32 mouse cellular contexts compared by ENCODE assay signal in genomic region chr7:122244584-122244983, GRCm38 (mm10). TPM values are rescaled to one million over a fixed set of nuclear protein-coding genes. Genes with fewer than 3 reads are reported as not detected.
A peak's percentile ranks its signal among the peaks of the same experiment; 100 is the strongest.
DNase-seq lines count a peak whose midpoint lies in the region; ATAC-seq and TF ChIP-seq lines count a peak whose summit lies in the region.
"Had no signal": no experiment of that assay in that cellular context is flagged by ENCODE, and none has a peak within 500 bp of the region (broad histone marks: within the 10 kb centered on the region; RNA-seq: fewer than 3 reads in every experiment).

No protein-coding gene starts in this region.

- 55% methylated on average over 8 of the region's 8 CpGs for WGBS in forebrain, embryonic 11.5 days
- WGBS in forebrain, embryonic 10.5 days = 65% methylated on average over 8 of the region's 8 CpGs
- WGBS in hindbrain, embryonic 16.5 days = 52% methylated on average over 8 of the region's 8 CpGs
- WGBS in hindbrain, embryonic 10.5 days = 65% methylated on average over 8 of the region's 8 CpGs
- 28% methylated on average over 8 of the region's 8 CpGs for WGBS in forebrain, postnatal 0 days

- H3K27me3 ChIP-seq in forebrain, embryonic 11.5 days (ENCODE audit: control insufficient read depth, insufficient read depth, low read length) = no peaks in the 10 kb centered on the region
- no peaks in the 10 kb centered on the region for H3K27me3 ChIP-seq in forebrain, embryonic 10.5 days (ENCODE audit: poor library complexity, severe bottlenecking)
- no peaks in the 10 kb centered on the region for H3K27me3 ChIP-seq in hindbrain, embryonic 16.5 days (replicated peaks; ENCODE audit: control insufficient read depth, insufficient read depth, low read length)
- no peaks in the 10 kb centered on the region for H3K27me3 ChIP-seq in hindbrain, embryonic 10.5 days (ENCODE audit: insufficient read depth, poor library complexity, severe bottlenecking)
- no peaks in the 10 kb centered on the region for H3K27me3 ChIP-seq in forebrain, postnatal 0 days (ENCODE audit: insufficient read depth, low read length)
- H3K27me3 ChIP-seq: CH12.LX; embryonic facial prominence, embryonic 12.5 days; hindbrain, embryonic 12.5 days; midbrain, embryonic 13.5 days had no signal

- TF ChIP-seq POLR2A in brain, embryonic 14.5 days (IDR thresholded peaks at IDR 0.05; ENCODE audit: borderline replicate concordance, extremely low read depth, insufficient read depth, insufficient read length, poor library complexity, severe bottlenecking) = no peak

- no peak for TF ChIP-seq CTCF in brain, embryonic 14.5 days (IDR thresholded peaks at IDR 0.05; ENCODE audit: borderline replicate concordance, extremely low read depth, insufficient read depth, insufficient read length)
- no peak for TF ChIP-seq CTCF in forebrain, postnatal 0 days (IDR thresholded peaks at IDR 0.05; ENCODE audit: low read depth)

- peak overlapping the region; percentile 58 for H3K27ac ChIP-seq in forebrain, embryonic 11.5 days (ENCODE audit: low read depth, low read length)
- no peak overlapping the region for H3K27ac ChIP-seq in forebrain, embryonic 10.5 days
- H3K27ac ChIP-seq in hindbrain, embryonic 16.5 days (ENCODE audit: low read depth, low read length) = no peak overlapping the region
- no peak overlapping the region for H3K27ac ChIP-seq in hindbrain, embryonic 10.5 days
- H3K27ac ChIP-seq in forebrain, postnatal 0 days (ENCODE audit: low read depth, low read length) = no peak overlapping the region
- H3K27ac ChIP-seq: embryonic facial prominence, embryonic 12.5 days; hindbrain, embryonic 12.5 days; liver, embryonic 14.5 days; macrophage; midbrain, embryonic 13.5 days had no signal

- no peaks in the 10 kb centered on the region for H3K9me3 ChIP-seq in forebrain, embryonic 11.5 days (ENCODE audit: control insufficient read depth, low read length)
- H3K9me3 ChIP-seq in forebrain, embryonic 10.5 days = no peaks in the 10 kb centered on the region
- no peaks in the 10 kb centered on the region for H3K9me3 ChIP-seq in hindbrain, embryonic 16.5 days (ENCODE audit: control insufficient read depth, low read length)
- no peaks in the 10 kb centered on the region for H3K9me3 ChIP-seq in hindbrain, embryonic 10.5 days
- H3K9me3 ChIP-seq in forebrain, postnatal 0 days (ENCODE audit: low read length) = no peaks in the 10 kb centered on the region
- H3K9me3 ChIP-seq: embryonic facial prominence, embryonic 12.5 days; hindbrain, embryonic 12.5 days; midbrain, embryonic 13.5 days had no signal

- H3K4me3 ChIP-seq in forebrain, embryonic 11.5 days (ENCODE audit: low read depth, low read length) = no peak overlapping the region
- no peak overlapping the region for H3K4me3 ChIP-seq in forebrain, embryonic 10.5 days
- no peak overlapping the region for H3K4me3 ChIP-seq in hindbrain, embryonic 16.5 days (ENCODE audit: low read length)
- H3K4me3 ChIP-seq in hindbrain, embryonic 10.5 days = no peak overlapping the region
- H3K4me3 ChIP-seq in forebrain, postnatal 0 days (ENCODE audit: low read depth, low read length) = no peak overlapping the region
- H3K4me3 ChIP-seq: embryonic facial prominence, embryonic 12.5 days; hindbrain, embryonic 12.5 days; midbrain, embryonic 13.5 days had no signal

- H3K4me2 ChIP-seq in forebrain, embryonic 11.5 days (ENCODE audit: low read depth, low read length, severe bottlenecking) = no peak overlapping the region
- no peak overlapping the region; the same call in 1 of the 2 replicates for H3K4me2 ChIP-seq in hindbrain, embryonic 16.5 days (ENCODE audit: low read length)
- H3K4me2 ChIP-seq in forebrain, postnatal 0 days (ENCODE audit: low read depth) = no peak overlapping the region
- H3K4me2 ChIP-seq: embryonic facial prominence, embryonic 12.5 days; hindbrain, embryonic 12.5 days; midbrain, embryonic 13.5 days had no signal

- no peaks in the 10 kb centered on the region; the same call in 1 of the 2 replicates for H3K4me1 ChIP-seq in forebrain, embryonic 11.5 days (replicated peaks; ENCODE audit: control insufficient read depth, insufficient read depth, low read length)
- peaks cover 14% of the 10 kb centered on the region for H3K4me1 ChIP-seq in forebrain, embryonic 10.5 days
- H3K4me1 ChIP-seq in hindbrain, embryonic 16.5 days (ENCODE audit: control insufficient read depth, insufficient read depth, low read depth, low read length) = no peaks in the 10 kb centered on the region
- 0 out of 2 replicates have a peak, but pooled peaks cover 4% of the 10 kb centered on the region for H3K4me1 ChIP-seq in hindbrain, embryonic 10.5 days (replicated peaks)
- H3K4me1 ChIP-seq in forebrain, postnatal 0 days (ENCODE audit: insufficient read depth) = no peaks in the 10 kb centered on the region
- H3K4me1 ChIP-seq: embryonic facial prominence, embryonic 12.5 days had no signal

- ATAC-seq in forebrain, embryonic 11.5 days (replicated peaks; ENCODE audit: low FRiP score) = peak; percentile 59
- ATAC-seq in hindbrain, embryonic 16.5 days = 0 out of 2 replicates have a peak, but pooled peaks have one; percentile 42
- ATAC-seq in forebrain, postnatal 0 days = 0 out of 2 replicates have a peak, but pooled peaks have one; percentile 56
- ATAC-seq: activated CD4-positive, CD25-positive, alpha-beta regulatory T cell, adult 4 months had no signal

- H3K9ac ChIP-seq in forebrain, embryonic 11.5 days (ENCODE audit: low read length) = no peak overlapping the region
- no peak overlapping the region for H3K9ac ChIP-seq in hindbrain, embryonic 16.5 days (ENCODE audit: low read depth, low read length)
- no peak overlapping the region for H3K9ac ChIP-seq in forebrain, postnatal 0 days
- H3K9ac ChIP-seq: embryonic facial prominence, embryonic 12.5 days; hindbrain, embryonic 12.5 days; liver, embryonic 14.5 days; midbrain, embryonic 13.5 days had no signal

- H3K36me3 ChIP-seq in forebrain, embryonic 11.5 days (ENCODE audit: control insufficient read depth, insufficient read depth, low read length) = no peaks in the 10 kb centered on the region
- no peaks in the 10 kb centered on the region for H3K36me3 ChIP-seq in forebrain, embryonic 10.5 days (replicated peaks)
- no peaks in the 10 kb centered on the region for H3K36me3 ChIP-seq in hindbrain, embryonic 16.5 days (ENCODE audit: control insufficient read depth, insufficient read depth, low read length)
- H3K36me3 ChIP-seq in hindbrain, embryonic 10.5 days = no peaks in the 10 kb centered on the region
- no peaks in the 10 kb centered on the region for H3K36me3 ChIP-seq in forebrain, postnatal 0 days (ENCODE audit: insufficient read depth)
- H3K36me3 ChIP-seq: embryonic facial prominence, embryonic 12.5 days; hindbrain, embryonic 12.5 days; midbrain, embryonic 13.5 days had no signal

- no peak for DNase-seq in forebrain, embryonic 11.5 days (ENCODE audit: low spot score)
- DNase-seq in forebrain, embryonic 10.5 days (ENCODE audit: extremely low spot score, low spot score) = no peak
- no peak for DNase-seq in hindbrain, embryonic 10.5 days (ENCODE audit: low spot score)
- peak; percentile 70 for DNase-seq in brain, embryonic 14.5 days (ENCODE audit: low read depth)
- no peak for DNase-seq in forebrain, postnatal 0 days
- DNase-seq in right cerebral cortex, adult 2 months (ENCODE audit: low spot score in 2 of 2) = no peak
- DNase-seq: adrenal gland, adult 2 months; adrenal gland, postnatal 36 days; cerebellum, adult 8-10 months; heart, postnatal 14 days; kidney, adult 9 months; kidney, postnatal 10 days; layer of hippocampus, adult 9-11 months; liver; lung, adult 2 months; lung, postnatal 10 days had no signal

RNA-seq across cellular contexts. Expression of gene Chp2, which starts 25.3 kb away (rescaled TPM):
- not detected in 2 replicates for polyA plus RNA-seq in forebrain, embryonic 11.5 days (2014; fragmentation: Nextera tagmentation; extraction: Ambion mirVana)
- polyA plus RNA-seq in forebrain, embryonic 10.5 days (2016; fragmentation: Nextera tagmentation; extraction: Ambion mirVana) = not detected in 2 replicates
- polyA plus RNA-seq in hindbrain, embryonic 16.5 days (2015; fragmentation: Nextera tagmentation; extraction: Ambion mirVana) = 0.75 and 1.2 TPM in 2 replicates
- 0.24 TPM in 1 of 2 replicates, not detected in the other for polyA plus RNA-seq in hindbrain, embryonic 10.5 days (2016; fragmentation: Nextera tagmentation; extraction: Ambion mirVana)
- 1.5 and 1.9 TPM in 2 replicates for polyA plus RNA-seq in brain, embryonic 14.5 days (2012; rRNA removed)
- total RNA-seq in forebrain, postnatal 0 days (2014; rRNA removed) = 1.00 and 1.5 TPM in 2 replicates
- polyA plus RNA-seq in forebrain, postnatal 0 days (2015; fragmentation: Nextera tagmentation; extraction: Ambion mirVana) = 0.98 and 1.1 TPM in 2 replicates
- total RNA-seq: CH12.LX; ES-E14; megakaryocyte-erythroid progenitor cell, adult 5-6 weeks; monocyte, adult 5-6 weeks had no signal
- polyA plus RNA-seq: activated CD4-positive, CD25-positive, alpha-beta regulatory T cell, adult 4 months; C2C12; embryonic facial prominence, embryonic 12.5 days; limb, embryonic 11.5 days had no signal

RNA-seq across cellular contexts. Expression of gene Prkcb, which starts 44.0 kb away (rescaled TPM):
- polyA plus RNA-seq in forebrain, embryonic 11.5 days (2014; fragmentation: Nextera tagmentation; extraction: Ambion mirVana) = 10.0 and 13.0 TPM in 2 replicates
- polyA plus RNA-seq in forebrain, embryonic 10.5 days (2016; fragmentation: Nextera tagmentation; extraction: Ambion mirVana) = 3.5 and 4.6 TPM in 2 replicates
- polyA plus RNA-seq in hindbrain, embryonic 16.5 days (2015; fragmentation: Nextera tagmentation; extraction: Ambion mirVana) = 127 and 139 TPM in 2 replicates
- polyA plus RNA-seq in hindbrain, embryonic 10.5 days (2016; fragmentation: Nextera tagmentation; extraction: Ambion mirVana) = 5.6 and 9.9 TPM in 2 replicates
- polyA plus RNA-seq in brain, embryonic 14.5 days (2012; rRNA removed) = 44.9 and 74.2 TPM in 2 replicates
- 182 and 207 TPM in 2 replicates for total RNA-seq in forebrain, postnatal 0 days (2014; rRNA removed)
- polyA plus RNA-seq in forebrain, postnatal 0 days (2015; fragmentation: Nextera tagmentation; extraction: Ambion mirVana) = 91.8 and 145 TPM in 2 replicates

RNA-seq across cellular contexts. Expression of gene Ern2, which starts 58.6 kb away (rescaled TPM):
- 0.09 and 0.23 TPM in 2 replicates for polyA plus RNA-seq in forebrain, embryonic 11.5 days (2014; fragmentation: Nextera tagmentation; extraction: Ambion mirVana)
- not detected in 2 replicates for polyA plus RNA-seq in forebrain, embryonic 10.5 days (2016; fragmentation: Nextera tagmentation; extraction: Ambion mirVana)
- 1.8 and 1.9 TPM in 2 replicates for polyA plus RNA-seq in hindbrain, embryonic 16.5 days (2015; fragmentation: Nextera tagmentation; extraction: Ambion mirVana)
- polyA plus RNA-seq in hindbrain, embryonic 10.5 days (2016; fragmentation: Nextera tagmentation; extraction: Ambion mirVana) = 0.21 TPM in 1 of 2 replicates, not detected in the other
- 1.8 and 1.9 TPM in 2 replicates for polyA plus RNA-seq in brain, embryonic 14.5 days (2012; rRNA removed)
- total RNA-seq in forebrain, postnatal 0 days (2014; rRNA removed) = 1.8 and 3.0 TPM in 2 replicates
- polyA plus RNA-seq in forebrain, postnatal 0 days (2015; fragmentation: Nextera tagmentation; extraction: Ambion mirVana) = 0.60 and 0.96 TPM in 2 replicates
- total RNA-seq: CH12.LX; ES-E14; gastrocnemius, adult 8-10 months; gastrocnemius, postnatal 4 days; heart, postnatal 14 days; megakaryocyte-erythroid progenitor cell, adult 5-6 weeks; monocyte, adult 5-6 weeks had no signal
- polyA plus RNA-seq: activated CD4-positive, CD25-positive, alpha-beta regulatory T cell, adult 4 months; C2C12; embryonic facial prominence, embryonic 12.5 days; heart, embryonic 14.5 days; limb, embryonic 11.5 days; liver, embryonic 14.5 days; macrophage had no signal
